Mouse (Mus musculus) adrenal gland, adult (tissue): ENCODE measurements around the gene Nrip1.

Experiments used
- DNase-seq, 2 experiments: peaks; one replicate each; pipeline ENCODE4 v3.0.0; 2022 to 2023; ENCODE audit warnings: low spot score in 1 of 2; ENCODE audit not compliant: inconsistent age in 2 of 2

The Nrip1 gene

DNA sequence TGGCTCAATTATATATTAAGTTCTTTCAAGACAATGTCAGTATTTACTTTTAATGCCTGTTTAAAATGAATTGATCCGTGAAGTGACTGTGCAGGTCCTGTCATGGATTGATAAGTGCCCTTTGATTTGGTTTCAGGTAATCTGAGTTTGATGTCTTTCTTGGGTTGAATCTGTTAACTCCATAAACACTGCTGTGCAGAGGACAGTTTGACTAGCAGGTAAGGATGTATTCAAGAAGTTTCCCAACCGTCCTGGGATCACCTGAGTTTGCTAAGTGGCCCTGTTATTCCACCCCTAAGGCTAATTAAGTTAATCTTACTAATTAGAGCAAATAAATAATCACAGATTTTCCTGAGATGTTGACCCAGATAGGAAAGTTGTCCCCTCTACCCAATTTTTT is 84.1 kb downstream of the Nrip1 start:
- no peak for DNase-seq

DNA sequence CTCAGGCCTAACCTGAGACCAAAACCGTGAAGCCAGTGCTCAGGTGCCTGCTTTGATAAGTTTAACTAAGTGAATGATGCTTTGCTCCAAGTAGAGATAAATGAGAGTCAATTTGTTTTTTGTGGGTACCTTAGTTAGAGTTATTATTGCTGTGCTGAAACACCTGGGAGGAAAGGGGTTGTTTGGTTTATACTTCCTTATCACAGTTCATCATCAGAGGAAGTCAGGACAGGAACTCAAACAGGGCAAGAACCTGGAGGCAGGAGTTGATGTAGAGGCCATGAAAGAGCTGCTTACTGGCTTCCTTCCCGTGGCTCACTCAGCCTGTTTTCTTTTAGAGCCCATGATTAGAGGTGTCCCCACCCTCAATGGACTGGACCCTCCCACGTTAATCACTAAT is 89.8 kb downstream of the Nrip1 start:
- no peak for DNase-seq

DNA sequence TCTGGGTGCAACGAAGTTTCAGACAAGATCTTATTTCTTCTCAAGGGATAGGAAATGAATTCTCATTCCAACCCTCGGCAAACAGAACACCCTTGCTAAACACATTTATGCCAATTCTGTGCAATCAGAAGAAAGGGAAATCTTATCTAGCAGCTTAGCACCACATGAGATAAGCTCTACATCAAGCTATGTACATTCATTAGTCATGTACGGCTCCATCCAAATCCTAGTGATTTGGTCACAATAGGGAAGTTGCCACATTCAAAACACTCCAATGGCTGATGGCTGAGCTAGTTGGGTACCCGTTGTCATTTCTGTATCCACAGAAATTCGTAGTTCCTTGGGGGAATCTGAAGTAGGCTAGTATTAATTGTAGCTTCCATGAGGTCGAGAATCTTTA is 91.8 kb downstream of the Nrip1 start:
- DNase-seq = no peak

DNA sequence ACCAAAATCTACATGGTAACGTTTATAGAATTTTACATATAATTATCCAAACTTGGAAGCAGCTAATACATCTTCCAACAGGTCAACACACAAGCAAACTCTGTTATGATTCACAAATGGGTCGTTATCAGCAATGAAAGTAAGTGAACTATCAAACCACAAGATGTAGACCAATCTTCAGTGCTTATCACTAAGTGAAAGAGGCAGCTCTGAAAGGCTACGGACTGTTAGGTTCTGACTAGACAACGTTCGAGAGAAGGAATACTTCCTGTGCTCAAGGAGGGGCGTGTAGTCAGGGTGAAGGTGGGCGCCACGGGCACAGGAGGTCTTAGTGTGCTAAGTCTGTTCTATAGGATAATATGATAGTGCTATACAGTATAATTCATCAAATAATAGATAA is 93.3 kb downstream of the Nrip1 start:
- no peak for DNase-seq

DNA sequence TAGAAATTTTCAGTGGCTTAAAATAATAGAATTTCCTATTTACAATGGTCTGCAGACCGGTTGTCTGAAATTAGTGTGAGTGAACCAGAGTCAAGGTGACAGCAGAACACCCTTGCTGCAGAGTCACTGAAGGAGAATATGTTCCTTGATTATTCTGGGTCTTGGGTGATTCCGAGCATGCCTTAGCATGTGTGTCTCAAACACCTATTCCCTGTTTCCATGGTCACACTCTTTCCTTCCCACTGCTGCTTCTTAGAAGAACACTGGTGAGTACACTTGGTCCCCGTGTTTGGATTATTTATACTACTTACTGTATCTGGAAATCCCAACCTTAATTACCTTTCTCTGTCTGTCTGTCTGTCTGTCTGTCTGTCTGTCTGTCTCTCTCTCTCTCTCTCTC is 97.4 kb downstream of the Nrip1 start:
- no peak for DNase-seq

- no peak for DNase-seq
Observed at GRCm38 (mm10) chr16:76275584-76275983, 98.0 kb downstream of the Nrip1 start.

DNA sequence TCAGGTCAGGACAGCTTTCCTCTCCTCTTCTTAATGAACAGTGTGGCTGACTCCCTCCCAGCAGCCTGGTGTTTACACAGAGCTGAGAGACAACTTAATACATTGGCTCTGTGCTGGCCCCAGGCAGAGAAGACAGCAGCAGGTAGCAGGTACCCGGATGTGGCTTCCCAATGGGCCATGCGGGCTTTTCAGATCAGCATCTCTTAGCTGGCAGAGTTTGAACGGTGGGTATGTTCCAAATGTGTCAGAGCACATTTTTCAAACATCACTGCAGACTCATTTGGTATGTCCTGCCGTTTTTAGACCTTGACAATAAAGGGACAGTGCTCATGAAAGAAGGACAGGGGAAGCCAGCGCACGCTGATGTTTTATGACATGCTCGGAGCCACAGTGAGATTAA is 98.5 kb downstream of the Nrip1 start:
- peak; percentile 35 to 61 for DNase-seq

DNA sequence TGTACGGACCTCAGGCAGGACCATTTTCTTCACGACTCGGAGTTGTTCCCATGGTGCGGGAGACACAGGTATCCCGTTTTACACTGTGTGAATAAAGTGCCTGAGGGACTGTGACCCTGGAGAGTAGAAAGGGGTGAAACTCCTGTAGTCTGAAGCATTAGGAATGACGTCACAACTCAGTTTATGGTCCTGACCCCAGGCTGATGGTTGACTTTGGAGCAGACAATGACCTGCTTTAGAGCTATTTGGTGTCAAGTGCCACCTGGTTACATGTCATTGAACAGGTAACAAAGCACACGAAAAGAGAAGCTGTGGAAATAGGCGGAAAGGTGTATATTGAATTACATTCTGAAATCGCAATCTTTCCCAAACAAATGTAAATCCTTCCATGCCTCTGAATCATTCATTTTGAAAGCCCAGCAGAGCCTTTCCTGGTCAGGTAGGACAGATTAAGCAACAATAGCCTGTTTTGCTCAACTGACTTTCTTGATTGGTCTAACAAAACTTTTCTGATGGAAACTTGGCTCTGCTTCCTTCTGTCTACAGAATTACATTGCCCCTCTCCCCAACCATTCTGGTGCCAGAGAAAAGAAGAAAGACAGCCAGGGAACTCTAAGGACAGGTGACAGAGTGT is 106.9 kb downstream of the Nrip1 start:
- no peak for DNase-seq

GRCm38 (mm10) chr16:76265874-76266273 is 107.8 kb downstream of the Nrip1 start:
- DNase-seq = no peak

- DNase-seq = no peak
Observed at GRCm38 (mm10) chr16:76265301-76265700, 108.3 kb downstream of the Nrip1 start.

GRCm38 (mm10) chr16:76263393-76263792 is 110.2 kb downstream of the Nrip1 start:
- DNase-seq = no peak

GRCm38 (mm10) chr16:76260296-76260695 is 113.3 kb downstream of the Nrip1 start:
- no peak for DNase-seq

- DNase-seq = no peak
Observed at GRCm38 (mm10) chr16:76251826-76252225, 121.8 kb downstream of the Nrip1 start.

- DNase-seq = no peak
Observed at GRCm38 (mm10) chr16:76249345-76250091, 124.1 kb downstream of the Nrip1 start.

DNA sequence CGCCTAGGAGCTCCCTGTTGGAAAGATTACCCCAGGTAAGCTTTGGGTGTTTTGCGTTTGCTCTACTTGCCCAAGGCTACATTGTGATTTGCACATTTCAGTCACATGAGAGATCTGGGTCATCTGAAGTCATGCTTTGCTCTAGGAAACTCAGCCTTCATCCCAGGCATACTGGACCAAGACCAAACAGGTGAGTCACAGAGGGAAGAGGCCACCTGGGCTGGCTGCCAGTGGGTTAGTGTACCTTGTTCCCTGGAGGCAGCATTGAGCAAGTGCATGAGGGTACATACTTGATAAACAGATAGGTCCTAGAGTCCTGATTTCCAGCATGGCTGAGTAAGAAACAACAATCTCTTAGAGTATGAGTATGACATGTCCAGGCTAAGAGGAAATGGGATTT is 130.8 kb downstream of the Nrip1 start:
- peak; percentile 48 to 77 for DNase-seq

- DNase-seq = no peak
Observed at GRCm38 (mm10) chr16:76241266-76241665, 132.4 kb downstream of the Nrip1 start.

DNA sequence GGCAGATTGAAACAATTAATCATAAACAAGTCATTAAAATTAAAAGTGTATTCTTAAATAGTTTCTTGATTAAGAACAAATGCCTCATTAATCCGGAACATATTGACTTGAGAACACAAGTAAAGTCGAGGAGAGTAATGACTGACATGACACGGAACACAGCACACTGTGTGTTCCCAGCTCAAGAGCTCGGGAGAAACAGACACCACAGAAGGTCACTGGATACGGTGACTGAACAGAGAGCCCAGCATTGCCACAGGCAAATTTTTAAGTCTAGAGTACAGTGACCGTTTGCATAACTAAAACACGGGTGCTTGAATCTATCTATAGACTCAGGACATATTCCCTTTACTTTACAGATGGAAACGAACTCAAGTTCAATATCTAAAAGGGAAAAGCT is 134.3 kb downstream of the Nrip1 start:
- no peak for DNase-seq

DNA sequence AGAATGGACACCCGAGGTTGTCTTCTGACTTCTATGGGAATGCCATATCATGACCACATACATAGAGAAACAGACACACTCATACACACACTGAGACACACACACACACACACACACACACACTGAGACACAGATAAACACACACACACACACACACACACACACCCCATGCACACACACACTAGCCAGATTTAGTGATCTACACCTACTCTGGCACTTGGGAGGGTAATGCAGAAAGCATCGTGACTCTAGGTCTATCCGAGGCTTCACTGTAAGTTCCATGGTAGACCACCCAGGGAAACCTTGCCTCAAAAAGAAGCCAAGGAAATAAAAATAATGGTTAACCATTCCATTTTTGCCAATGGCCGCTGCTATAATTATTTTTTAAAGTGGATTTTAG is 134.8 kb downstream of the Nrip1 start:
- no peak for DNase-seq
